Mouse (Mus musculus): ENCODE data around the gene Pak6. TPM values are rescaled to one million over a fixed set of nuclear protein-coding genes. Genes with fewer than 3 reads are reported as not detected.

Pak6 gene
- total RNA-seq, 1 experiment from 2014 or later: 0.23 TPM

DNA sequence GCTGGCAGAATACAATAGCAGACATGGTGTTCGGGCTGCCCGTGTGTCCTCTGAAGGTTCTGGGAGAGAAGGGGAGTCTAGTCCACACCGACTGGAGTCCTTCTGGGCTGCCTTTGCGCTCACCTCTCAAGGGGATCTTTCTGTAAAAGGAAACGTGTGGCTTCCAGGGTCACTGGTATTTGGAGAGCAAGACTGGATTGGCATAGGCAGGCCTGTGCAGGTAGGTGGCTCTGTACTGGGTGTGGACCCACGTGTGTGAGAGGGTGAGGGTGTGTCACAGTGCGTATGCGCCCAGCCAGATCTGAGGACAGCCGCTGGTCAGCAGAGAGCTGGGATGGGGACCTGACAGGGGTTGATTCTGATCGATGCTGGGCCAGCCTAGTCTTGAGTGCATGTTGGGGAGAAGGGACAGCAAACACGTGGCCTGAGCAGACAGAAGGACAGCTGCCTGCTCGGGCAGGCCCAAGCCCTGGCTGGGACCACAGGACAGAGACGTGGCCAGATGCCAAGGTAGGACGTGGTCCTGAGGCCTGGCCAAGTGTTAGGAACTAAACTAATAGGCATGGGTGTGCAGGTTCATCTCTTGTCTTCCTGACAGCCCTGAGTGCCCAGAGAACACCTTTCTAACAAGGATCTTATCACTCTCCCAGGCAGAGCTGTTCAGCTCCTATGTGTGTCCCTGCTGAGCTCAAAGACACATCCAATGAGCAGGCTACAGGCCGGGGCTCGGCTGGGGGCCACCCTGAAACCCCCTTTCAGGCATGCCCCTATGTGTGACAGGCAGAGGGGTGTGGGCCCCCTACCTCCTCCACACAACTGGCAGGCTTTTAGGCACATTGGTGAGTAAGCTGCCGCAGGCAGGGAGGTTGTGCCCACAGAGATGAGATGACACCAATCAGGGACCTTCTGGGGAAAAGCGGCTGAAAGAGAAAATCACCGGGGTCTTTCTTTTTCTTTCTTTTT lies 982 bp downstream of the Pak6 start:
- no peak for ATAC-seq (ENCODE audit: extremely low read depth, insufficient number of reproducible peaks, low FRiP score, poor library complexity, severe bottlenecking)

DNA sequence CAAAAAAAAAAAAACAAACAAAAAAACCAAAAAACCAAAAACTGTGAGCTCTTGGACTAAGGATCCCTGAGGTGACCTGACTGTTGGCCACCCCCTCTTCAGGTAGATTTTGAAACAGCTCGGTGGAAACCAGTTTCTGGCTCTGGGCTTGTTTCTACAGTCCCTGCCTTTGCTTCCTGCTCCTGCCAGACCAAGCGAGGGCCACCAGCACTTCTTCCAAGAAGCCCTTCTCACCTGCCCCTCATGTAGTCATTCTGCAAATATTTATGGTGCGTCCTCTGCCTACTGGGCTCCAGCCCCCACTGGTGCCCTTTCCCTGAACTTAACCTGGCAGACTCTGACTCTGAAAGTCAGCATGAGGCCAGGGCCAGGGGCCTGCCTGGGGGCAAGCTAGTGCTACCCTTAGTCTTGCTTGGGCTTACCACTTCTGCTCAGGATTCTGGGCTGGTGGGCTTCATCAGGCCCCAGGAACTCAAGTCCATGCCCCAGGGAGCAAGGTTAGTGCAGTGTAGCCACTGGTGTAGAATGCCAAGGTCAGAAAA lies 1.9 kb downstream of the Pak6 start:
- no peak for ATAC-seq (ENCODE audit: extremely low read depth, insufficient number of reproducible peaks, low FRiP score, poor library complexity, severe bottlenecking)

- ATAC-seq (ENCODE audit: extremely low read depth, insufficient number of reproducible peaks, low FRiP score, poor library complexity, severe bottlenecking): no peak
These were observed 2.5 kb downstream of the Pak6 start for GRCm38 (mm10) chr2:118665616-118666015.

DNA sequence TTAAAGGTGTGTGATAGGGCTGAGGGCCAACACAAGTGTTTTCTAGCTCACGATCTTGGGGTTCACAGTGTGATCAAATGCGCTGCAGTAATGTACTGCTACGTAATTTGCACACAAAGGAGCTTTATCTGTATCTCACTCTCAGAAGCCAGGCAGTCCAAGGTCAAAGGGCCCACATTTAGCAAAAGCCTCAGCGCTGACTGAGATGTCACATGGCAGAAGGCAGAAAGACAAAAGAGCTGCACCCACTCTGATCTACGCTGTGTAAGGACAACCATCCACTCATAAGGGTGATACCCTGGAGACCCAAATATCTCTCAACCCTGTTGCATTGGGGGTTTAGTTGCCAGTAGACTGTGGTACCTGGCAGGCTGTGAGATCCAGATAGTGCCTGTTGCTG lies 4.1 kb downstream of the Pak6 start:
- ATAC-seq (ENCODE audit: extremely low read depth, insufficient number of reproducible peaks, low FRiP score, poor library complexity, severe bottlenecking): no peak

DNA sequence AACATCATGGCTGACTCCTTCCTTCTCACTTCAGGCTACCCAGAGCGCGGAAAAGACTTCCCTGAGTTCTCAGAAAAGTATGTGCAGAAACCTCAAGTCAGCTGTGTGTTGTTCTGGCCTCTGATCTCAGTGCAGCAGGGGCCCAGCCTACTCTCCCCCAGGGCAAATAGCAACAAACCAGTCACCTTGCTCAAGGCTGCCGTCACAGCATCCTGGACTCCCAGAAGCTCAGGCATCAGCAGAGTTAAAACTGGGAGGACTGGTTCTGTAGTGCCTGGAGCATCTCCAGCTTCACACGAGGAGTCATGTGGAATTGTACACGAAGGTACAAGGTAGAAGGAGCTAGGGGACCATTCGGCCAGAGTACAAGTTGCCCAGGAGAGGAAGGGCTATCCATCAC lies 6.1 kb downstream of the Pak6 start:
- no peak for ATAC-seq (ENCODE audit: extremely low read depth, insufficient number of reproducible peaks, low FRiP score, poor library complexity, severe bottlenecking)

DNA sequence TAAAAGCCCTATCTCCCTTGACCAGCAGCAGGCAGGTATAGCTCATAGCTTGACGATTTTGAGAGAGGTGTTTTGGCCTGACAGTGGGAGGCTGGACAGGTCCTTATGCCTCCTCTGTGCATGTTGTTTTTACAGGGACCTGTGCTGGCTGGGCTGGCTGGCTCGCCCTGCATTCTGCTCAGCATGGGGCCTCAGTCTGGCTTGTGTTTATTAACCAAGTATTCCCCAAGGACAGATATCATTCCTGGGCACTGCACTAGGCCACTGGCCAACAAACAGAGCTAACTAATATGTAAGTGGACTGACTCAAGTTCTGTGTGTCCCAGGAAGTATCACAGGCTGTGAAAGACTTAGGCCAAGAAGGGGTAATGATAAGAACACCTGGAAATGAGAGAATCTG lies 6.7 kb downstream of the Pak6 start:
- no peak for ATAC-seq (ENCODE audit: extremely low read depth, insufficient number of reproducible peaks, low FRiP score, poor library complexity, severe bottlenecking)

DNA sequence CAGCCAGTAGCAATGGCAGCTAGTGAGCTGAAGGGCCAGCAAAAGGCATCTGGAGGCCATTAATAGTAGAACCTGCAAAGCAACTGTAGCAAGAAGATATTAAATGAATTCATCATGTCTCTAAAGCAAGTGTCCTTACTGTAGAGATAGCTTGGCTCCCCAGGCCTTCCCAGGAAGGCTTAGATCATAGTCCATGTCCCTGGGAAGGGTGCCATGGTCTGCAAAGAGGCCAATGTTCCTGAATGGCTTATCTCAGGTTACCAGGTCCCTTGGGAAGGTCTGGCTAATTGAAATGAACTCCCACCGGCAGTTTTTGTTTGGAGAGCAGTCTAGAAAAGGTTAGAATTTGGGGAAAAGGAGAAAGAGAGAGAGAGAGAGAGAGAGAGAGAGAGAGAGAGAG lies 8.6 kb downstream of the Pak6 start:
- no peak for ATAC-seq (ENCODE audit: extremely low read depth, insufficient number of reproducible peaks, low FRiP score, poor library complexity, severe bottlenecking)

GRCm38 (mm10) chr2:118673686-118674465 lies 10.8 kb downstream of the Pak6 start:
- ATAC-seq (ENCODE audit: extremely low read depth, insufficient number of reproducible peaks, low FRiP score, poor library complexity, severe bottlenecking): no peak

- no peak for ATAC-seq (ENCODE audit: extremely low read depth, insufficient number of reproducible peaks, low FRiP score, poor library complexity, severe bottlenecking)
These were observed 11.4 kb downstream of the Pak6 start for GRCm38 (mm10) chr2:118674500-118674899.

- no peak for ATAC-seq (ENCODE audit: extremely low read depth, insufficient number of reproducible peaks, low FRiP score, poor library complexity, severe bottlenecking)
These were observed 14.0 kb downstream of the Pak6 start for GRCm38 (mm10) chr2:118676839-118677741.

DNA sequence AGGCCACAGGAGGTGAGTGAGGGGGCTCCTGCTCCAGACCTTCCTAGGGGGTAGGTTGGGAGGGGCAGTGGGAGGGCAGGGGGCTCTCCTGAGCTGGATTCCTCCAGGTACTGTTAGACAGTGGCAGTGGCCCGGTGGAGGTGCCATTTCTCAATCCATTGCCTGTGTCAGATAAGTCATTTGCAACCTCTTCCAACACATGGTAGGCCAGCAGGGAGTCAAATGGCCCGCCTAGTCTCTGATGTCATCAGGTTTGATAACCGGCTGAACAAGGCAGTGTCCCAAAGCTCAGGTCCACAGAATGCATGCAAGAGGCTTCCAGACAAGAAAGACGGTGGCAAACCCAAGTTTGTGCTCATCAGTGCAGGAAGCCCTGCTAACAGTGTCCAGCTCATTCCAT lies 14.7 kb downstream of the Pak6 start:
- ATAC-seq (ENCODE audit: extremely low read depth, insufficient number of reproducible peaks, low FRiP score, poor library complexity, severe bottlenecking): no peak

DNA sequence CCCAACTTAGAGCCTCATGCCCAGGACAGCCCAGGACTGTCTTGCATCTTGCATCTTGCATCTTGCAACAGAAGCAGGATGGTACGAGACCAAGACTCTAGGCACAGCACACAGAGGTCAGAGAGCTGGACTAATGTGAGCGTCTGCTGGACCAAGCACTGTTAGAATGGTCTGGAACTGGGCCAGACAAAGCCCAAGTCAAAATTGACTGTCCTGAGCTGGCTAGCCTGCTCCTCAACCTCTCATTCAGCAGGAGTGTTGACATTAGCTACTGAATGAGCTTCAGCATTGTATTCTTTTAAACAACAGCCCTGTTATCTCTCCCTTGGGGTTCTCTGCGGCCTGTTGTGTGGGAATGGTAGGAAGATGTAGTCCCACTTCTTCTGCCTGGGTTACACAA lies 16.5 kb downstream of the Pak6 start:
- ATAC-seq (ENCODE audit: extremely low read depth, insufficient number of reproducible peaks, low FRiP score, poor library complexity, severe bottlenecking): no peak

DNA sequence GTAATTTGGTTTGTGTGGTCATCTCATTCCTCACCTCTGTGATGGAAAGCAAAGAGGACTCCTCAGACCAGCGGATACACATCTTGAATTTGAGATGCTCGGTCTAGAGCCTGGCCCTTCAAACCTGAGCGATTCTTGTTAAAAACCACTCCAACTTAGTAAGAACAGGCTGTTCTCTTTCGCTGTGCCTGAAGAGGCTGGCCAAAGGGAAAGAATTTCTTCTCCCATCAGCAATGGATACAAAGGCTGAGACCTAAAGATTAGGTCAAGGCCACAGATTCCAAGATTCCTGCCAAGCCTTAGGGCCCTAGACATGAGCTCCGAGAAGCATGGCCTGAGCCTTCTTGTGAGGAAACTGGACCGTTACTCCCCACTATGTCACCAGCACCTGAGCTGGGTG lies 17.8 kb downstream of the Pak6 start:
- ATAC-seq (ENCODE audit: extremely low read depth, insufficient number of reproducible peaks, low FRiP score, poor library complexity, severe bottlenecking): no peak

GRCm38 (mm10) chr2:118682544-118683260 lies 19.6 kb downstream of the Pak6 start:
- no peak for ATAC-seq (ENCODE audit: extremely low read depth, insufficient number of reproducible peaks, low FRiP score, poor library complexity, severe bottlenecking)

DNA sequence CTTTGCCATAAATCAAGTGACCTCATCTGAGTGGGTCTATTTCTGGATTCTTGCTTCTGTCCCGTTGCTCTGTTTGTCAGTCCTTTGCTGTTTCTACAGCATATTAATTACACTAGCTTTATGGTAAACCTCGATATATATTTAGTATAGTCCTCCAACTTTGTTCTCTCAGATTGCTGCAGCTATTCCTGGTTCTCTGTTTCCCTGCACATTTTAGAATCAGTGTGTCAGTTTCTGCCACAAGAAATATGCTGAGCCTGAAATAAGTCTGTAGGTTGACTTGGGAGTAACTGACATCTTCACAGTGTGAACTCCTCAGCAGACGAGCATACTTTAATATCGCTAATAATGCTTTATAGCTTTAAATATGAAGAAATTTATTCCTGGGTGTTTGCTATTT lies 22.0 kb downstream of the Pak6 start:
- ATAC-seq (ENCODE audit: extremely low read depth, insufficient number of reproducible peaks, low FRiP score, poor library complexity, severe bottlenecking): no peak

DNA sequence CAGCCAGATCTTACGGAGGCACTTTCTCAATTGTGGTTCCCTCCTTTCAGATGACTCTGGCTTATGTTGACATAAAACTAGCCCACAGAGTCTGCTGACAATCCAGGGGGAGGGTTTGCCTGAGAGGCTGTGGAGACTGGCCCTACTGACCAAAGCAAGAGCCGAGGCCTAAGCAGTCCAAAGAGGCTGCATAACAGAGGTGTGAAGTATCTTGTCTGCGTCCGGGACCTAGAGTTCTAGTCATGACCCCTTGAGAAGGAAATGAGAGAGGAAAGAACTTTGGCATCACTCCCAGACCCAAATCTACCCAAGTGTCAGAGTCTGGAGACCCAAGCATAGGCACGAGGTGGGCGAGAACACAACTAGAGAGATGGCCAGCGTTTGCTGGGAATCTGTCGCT lies 23.6 kb downstream of the Pak6 start:
- ATAC-seq (ENCODE audit: extremely low read depth, insufficient number of reproducible peaks, low FRiP score, poor library complexity, severe bottlenecking): no peak

GRCm38 (mm10) chr2:118687791-118688190 lies 24.7 kb downstream of the Pak6 start:
- no peak for ATAC-seq (ENCODE audit: extremely low read depth, insufficient number of reproducible peaks, low FRiP score, poor library complexity, severe bottlenecking)

DNA sequence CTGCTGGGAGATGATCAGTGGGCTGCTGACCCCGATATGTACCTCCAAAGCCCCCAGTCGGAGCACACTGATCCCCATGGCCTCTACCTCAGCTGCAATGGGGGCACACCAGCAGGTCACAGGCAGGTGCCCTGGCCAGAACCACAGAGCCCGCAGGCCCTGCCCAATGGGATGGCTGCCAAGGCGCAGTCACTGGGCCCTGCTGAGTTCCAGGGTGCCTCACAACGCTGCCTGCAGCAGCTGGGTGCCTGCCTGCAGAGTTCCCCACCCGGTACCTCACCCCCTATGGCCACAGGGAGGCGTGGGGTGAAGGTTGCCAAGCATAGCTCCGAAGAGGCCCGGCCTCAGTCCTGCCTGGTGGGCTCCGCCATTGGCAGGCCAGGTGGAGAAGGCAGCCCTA lies 26.8 kb downstream of the Pak6 start:
- ATAC-seq (ENCODE audit: extremely low read depth, insufficient number of reproducible peaks, low FRiP score, poor library complexity, severe bottlenecking): no peak
